Mouse (Mus musculus): Measurements from ENCODE around the gene Clybl.

Clybl gene

GRCm38 (mm10) chr14:122196851-122197250 is 15.3 kb downstream of the Clybl start:
- ATAC-seq (ENCODE audit: low TSS enrichment) = no peak

- no peak for ATAC-seq (ENCODE audit: low TSS enrichment)
Observed at GRCm38 (mm10) chr14:122200247-122200885, 18.9 kb downstream of the Clybl start.

GRCm38 (mm10) chr14:122209177-122209576 is 27.7 kb downstream of the Clybl start:
- ATAC-seq (ENCODE audit: low TSS enrichment) = no peak

GRCm38 (mm10) chr14:122213590-122213989 is 32.1 kb downstream of the Clybl start:
- no peak for ATAC-seq (ENCODE audit: low TSS enrichment)

GRCm38 (mm10) chr14:122214126-122214525 is 32.6 kb downstream of the Clybl start:
- no peak for ATAC-seq (ENCODE audit: low TSS enrichment)

GRCm38 (mm10) chr14:122217221-122217620 is 35.7 kb downstream of the Clybl start:
- ATAC-seq (ENCODE audit: low TSS enrichment) = no peak

- no peak for ATAC-seq (ENCODE audit: low TSS enrichment)
Observed at GRCm38 (mm10) chr14:122222934-122223374, 41.5 kb downstream of the Clybl start.

- ATAC-seq (ENCODE audit: low TSS enrichment) = peak; percentile 99
Observed at GRCm38 (mm10) chr14:122223461-122224102, 42.1 kb downstream of the Clybl start.

GRCm38 (mm10) chr14:122224103-122224494 is 42.6 kb downstream of the Clybl start:
- peak; percentile 26; the same call in 1 of the 2 replicates for ATAC-seq (ENCODE audit: low TSS enrichment)

GRCm38 (mm10) chr14:122224501-122224928 is 43.0 kb downstream of the Clybl start:
- no peak for ATAC-seq (ENCODE audit: low TSS enrichment)

GRCm38 (mm10) chr14:122225479-122226132 is 44.1 kb downstream of the Clybl start:
- no peak for ATAC-seq (ENCODE audit: low TSS enrichment)

GRCm38 (mm10) chr14:122226133-122226515 is 44.6 kb downstream of the Clybl start:
- ATAC-seq (ENCODE audit: low TSS enrichment) = no peak

- no peak for ATAC-seq (ENCODE audit: low TSS enrichment)
Observed at GRCm38 (mm10) chr14:122226666-122227453, 45.4 kb downstream of the Clybl start.

- no peak for ATAC-seq (ENCODE audit: low TSS enrichment)
Observed at GRCm38 (mm10) chr14:122227454-122227951, 46.0 kb downstream of the Clybl start.

- ATAC-seq (ENCODE audit: low TSS enrichment) = no peak
Observed at GRCm38 (mm10) chr14:122228816-122229551, 47.5 kb downstream of the Clybl start.

- ATAC-seq (ENCODE audit: low TSS enrichment) = no peak
Observed at GRCm38 (mm10) chr14:122229988-122230387, 48.5 kb downstream of the Clybl start.

GRCm38 (mm10) chr14:122230621-122231025 is 49.1 kb downstream of the Clybl start:
- no peak for ATAC-seq (ENCODE audit: low TSS enrichment)

GRCm38 (mm10) chr14:122231073-122231472 is 49.6 kb downstream of the Clybl start:
- no peak for ATAC-seq (ENCODE audit: low TSS enrichment)

- ATAC-seq (ENCODE audit: low TSS enrichment) = no peak
Observed at GRCm38 (mm10) chr14:122233212-122233714, 51.8 kb downstream of the Clybl start.

- no peak for ATAC-seq (ENCODE audit: low TSS enrichment)
Observed at GRCm38 (mm10) chr14:122243874-122244273, 62.4 kb downstream of the Clybl start.

Measured in frontal cortex, adult (tissue).